Mouse (Mus musculus) cerebellum, adult 2 months (tissue): ENCODE results near the gene Aff3.

ENCODE experiments used
- CTCF ChIP-seq: fragments of 200-500 bp; IDR thresholded peaks from 2 replicates; pipeline ENCODE4 v1.5.1; 2011; ENCODE audit warnings: low read depth, mild to moderate bottlenecking, control low read depth, low read length, moderate library complexity, borderline replicate concordance; ENCODE audit not compliant: insufficient read depth
- POLR2A ChIP-seq: fragments of 200-500 bp; IDR thresholded peaks from 2 replicates; pipeline ENCODE4 v1.6.1; 2011; ENCODE audit warnings: low read length, control low read depth, borderline replicate concordance; ENCODE audit not compliant: insufficient read depth

- TF ChIP-seq POLR2A: no peak
- peak; percentile 57; the same call in 1 of the 2 replicates for TF ChIP-seq CTCF
These were observed 412.0 kb downstream of the Aff3 start for GRCm38 (mm10) chr1:38252766-38253079.
